Mouse (Mus musculus) E14TG2a.4 (cell line): ENCODE data around the gene Mmadhc.

Experiments
- H3K27me3 ChIP-seq: 2 replicates; pipeline ENCODE4 v1.6.1; 2014; ENCODE audit warnings: low read length, control low read depth; ENCODE audit not compliant: insufficient read depth
- H3K36me3 ChIP-seq: 2 replicates; pipeline ENCODE4 v1.6.1; 2014; ENCODE audit warnings: low read length, control low read depth; ENCODE audit not compliant: insufficient read depth
- H3K4me1 ChIP-seq: replicated peaks from 2 replicates; pipeline ENCODE4 v1.6.1; 2014; ENCODE audit warnings: low read depth, low read length, control low read depth
- H3K4me3 ChIP-seq: replicated peaks from 2 replicates; pipeline ENCODE4 v1.5.1; 2014; ENCODE audit warnings: mild to moderate bottlenecking, low read length
- H3K9me3 ChIP-seq: 2 replicates; pipeline ENCODE4 v1.6.1; 2014; ENCODE audit warnings: low read length, control low read depth
- CTCF ChIP-seq: conservative IDR thresholded peaks from 2 replicates; pipeline ENCODE4 v1.5.1; 2014; ENCODE audit warnings: low read length
- NANOG ChIP-seq: IDR thresholded peaks from 2 replicates; pipeline ENCODE4 v1.6.1; 2014; ENCODE audit warnings: borderline replicate concordance, low read length, mixed read lengths
- POU5F1 ChIP-seq: IDR thresholded peaks from 2 replicates; pipeline ENCODE4 v1.6.1; 2014; ENCODE audit warnings: low read length, borderline replicate concordance

The Mmadhc gene

DNA sequence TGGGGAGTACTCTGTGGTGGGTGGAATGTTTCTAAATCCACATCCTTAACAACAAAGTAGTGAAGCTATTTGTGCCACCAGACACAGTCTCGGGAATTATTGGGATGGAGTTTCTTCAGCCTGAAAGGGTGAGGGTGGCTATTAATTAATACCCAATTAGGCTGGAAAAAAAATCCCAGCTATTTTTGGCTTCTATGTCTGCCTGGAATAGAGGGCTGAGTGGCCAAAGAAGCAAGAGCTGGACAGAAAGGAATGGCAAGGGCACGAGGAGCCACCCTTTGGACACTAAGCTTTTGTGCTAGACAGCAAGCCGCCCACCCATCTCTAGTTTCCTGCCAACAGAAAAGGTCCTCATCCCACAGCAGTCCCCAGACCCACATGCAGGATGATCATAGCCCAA, 48.0 kb downstream of the Mmadhc start:
- Histone ChIP-seq H3K4me3 (no peak overlapping the region), H3K36me3 (no peaks in the 10 kb centered on the region), H3K4me1 (no peaks in the 10 kb centered on the region), H3K9me3 (0 out of 2 replicates have a peak, but pooled peaks cover 3% of the 10 kb centered on the region), H3K27me3 (no peaks in the 10 kb centered on the region)
- TF ChIP-seq CTCF, result no peak
- no peak for TF ChIP-seq NANOG
- TF ChIP-seq POU5F1, result no peak

DNA sequence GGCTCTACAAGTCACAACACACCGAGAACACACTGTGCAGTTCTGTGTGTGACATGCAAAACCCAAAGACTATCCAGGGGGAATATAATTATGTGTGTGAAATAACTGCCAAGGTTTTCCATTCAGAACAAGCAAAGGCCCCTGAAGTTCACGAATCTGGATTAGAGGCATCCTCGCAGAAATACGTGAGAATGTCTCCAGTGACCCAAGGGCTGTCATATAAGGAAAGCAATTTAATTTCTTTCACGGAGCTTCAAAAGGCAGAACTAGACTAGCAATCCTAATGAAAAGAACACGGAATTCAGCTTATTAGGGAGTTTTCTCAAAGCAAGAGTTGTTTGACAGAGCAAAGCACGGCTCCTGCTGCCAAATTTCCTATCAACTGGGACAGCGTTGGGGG, 63.1 kb downstream of the Mmadhc start:
- TF ChIP-seq CTCF (no peak), POU5F1 (no peak), NANOG (no peak)
- H3K27me3 ChIP-seq, result no peaks in the 10 kb centered on the region
- H3K36me3 ChIP-seq, result no peaks in the 10 kb centered on the region
- H3K4me1 ChIP-seq, result 0 out of 2 replicates have a peak, but pooled peaks cover 7% of the 10 kb centered on the region
- H3K9me3 ChIP-seq, result no peaks in the 10 kb centered on the region
- H3K4me3 ChIP-seq, result no peak overlapping the region
